Mouse (Mus musculus) liver, adult 2 months (tissue): ENCODE measurements around the gene Otop2.

Source experiments
- CTCF ChIP-seq: fragments of 200-500 bp; IDR thresholded peaks from 2 replicates; pipeline ENCODE4 v1.5.1; 2011; ENCODE audit warnings: low read depth, low read length, control low read depth
- POLR2A ChIP-seq: fragments of 200-500 bp; IDR thresholded peaks from 2 replicates; pipeline ENCODE4 v1.6.1; 2011; ENCODE audit warnings: low read length, control low read depth; ENCODE audit not compliant: insufficient read depth; ENCODE audit errors: extremely low read depth

DNA sequence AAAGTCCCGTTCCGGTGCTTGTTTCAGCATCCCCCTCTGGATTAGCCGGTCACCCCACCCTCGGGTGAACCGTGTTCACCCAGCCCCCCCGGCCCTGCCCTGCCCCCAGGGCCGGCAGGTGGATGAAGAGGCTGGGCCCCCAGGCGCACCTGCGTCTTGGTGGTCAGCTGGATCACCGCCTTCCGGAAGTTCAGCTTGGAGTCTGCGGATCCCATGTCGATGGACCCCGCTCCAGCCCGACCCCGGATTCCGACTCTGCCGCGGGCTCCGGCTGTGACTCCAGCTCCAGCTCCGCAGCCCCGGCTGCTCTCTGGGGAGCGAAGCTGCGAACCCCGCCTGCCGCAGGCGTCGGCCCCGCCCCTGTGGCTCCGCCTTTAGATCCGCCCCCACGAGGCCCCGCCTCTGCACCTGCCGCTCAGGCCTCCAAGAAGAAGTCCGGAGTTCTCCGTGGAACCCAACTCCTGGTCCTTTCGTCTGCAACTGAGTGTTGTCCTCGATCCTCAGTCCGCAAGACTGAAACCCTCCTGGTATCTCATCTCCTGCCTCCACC lies 60.5 kb downstream of the Otop2 start, which contains the start of gene Hid1:
- no peak for TF ChIP-seq CTCF
- 0 out of 2 replicates have a peak, but pooled peaks have one; percentile 14 for TF ChIP-seq POLR2A
